Mouse (Mus musculus) lung, adult 2 months (tissue): Measurements from ENCODE around the gene Mreg. TPM values are rescaled to one million over a fixed set of nuclear protein-coding genes. Genes with fewer than 3 reads are reported as not detected.

Experiments
- DNase-seq: peaks from one replicate; pipeline ENCODE4 v3.0.0; 2022
- H3K4me1 ChIP-seq: fragments of 200-500 bp; 2 replicates; pipeline ENCODE4 v1.6.1; 2011; ENCODE audit warnings: low read length; ENCODE audit not compliant: control insufficient read depth, insufficient read depth
- H3K4me3 ChIP-seq: fragments of 200-500 bp; replicated peaks from 2 replicates; pipeline ENCODE3; 2011; ENCODE audit warnings: low read depth, mild to moderate bottlenecking, control low read depth, low read length; ENCODE audit errors: extremely low read depth
- CTCF ChIP-seq: fragments of 200-500 bp; IDR thresholded peaks from 2 replicates; pipeline ENCODE4 v1.5.1; 2011; ENCODE audit warnings: mild to moderate bottlenecking, low read length, control low read depth; ENCODE audit not compliant: insufficient read depth
- POLR2A ChIP-seq: fragments of 200-500 bp; IDR thresholded peaks from 2 replicates; pipeline ENCODE4 v1.6.1; 2011; ENCODE audit warnings: low read depth, mild to moderate bottlenecking, control low read depth, low read length, borderline replicate concordance; ENCODE audit errors: extremely low read depth
- WGBS: fragments of 180-500 bp; shearing (Covaris S2); methylation state at CpG from one replicate; pipeline ENCODE4 v1.1.7; 2018; 5-methylcytosine and 5-hydroxymethylcytosine counted together
- polyA plus RNA-seq: library from polyadenylated mRNA; depleted of rRNA; stranded (reverse); fragments of >200 nt; gene quantifications from 2 replicates; pipeline ENCODE4 v1.2.3, GENCODE M21; 2012

The Mreg gene
- polyA plus RNA-seq, 1 experiment: 6.2 TPM

DNA sequence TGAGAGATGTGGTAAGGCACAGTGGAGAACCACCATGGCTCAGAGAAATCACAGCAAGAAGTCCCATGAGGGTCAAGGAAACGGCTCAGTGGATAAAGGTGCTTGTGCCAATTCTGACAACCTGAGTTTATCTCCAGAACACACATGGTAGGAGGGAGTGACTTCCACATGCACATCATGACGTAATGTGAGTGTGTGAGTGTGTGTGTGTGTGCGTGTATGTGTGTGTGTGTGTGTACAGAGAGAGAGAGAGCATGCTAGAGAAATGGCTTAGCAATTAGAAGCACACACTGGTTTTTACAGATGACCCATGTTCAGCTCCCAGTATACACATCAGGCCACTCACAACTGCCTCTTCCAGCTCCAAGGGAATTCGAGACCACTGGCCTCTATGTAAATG, 3.1 kb upstream of the Mreg start:
- no peak for DNase-seq
- no peak for TF ChIP-seq POLR2A
- no peak for TF ChIP-seq CTCF
- WGBS: 71% methylated on average over 4 of the region's 4 CpGs
- H3K4me1 ChIP-seq: peaks cover 5% of the 10 kb centered on the region; the same call in 1 of the 2 replicates
- H3K4me3 ChIP-seq: no peak overlapping the region

DNA sequence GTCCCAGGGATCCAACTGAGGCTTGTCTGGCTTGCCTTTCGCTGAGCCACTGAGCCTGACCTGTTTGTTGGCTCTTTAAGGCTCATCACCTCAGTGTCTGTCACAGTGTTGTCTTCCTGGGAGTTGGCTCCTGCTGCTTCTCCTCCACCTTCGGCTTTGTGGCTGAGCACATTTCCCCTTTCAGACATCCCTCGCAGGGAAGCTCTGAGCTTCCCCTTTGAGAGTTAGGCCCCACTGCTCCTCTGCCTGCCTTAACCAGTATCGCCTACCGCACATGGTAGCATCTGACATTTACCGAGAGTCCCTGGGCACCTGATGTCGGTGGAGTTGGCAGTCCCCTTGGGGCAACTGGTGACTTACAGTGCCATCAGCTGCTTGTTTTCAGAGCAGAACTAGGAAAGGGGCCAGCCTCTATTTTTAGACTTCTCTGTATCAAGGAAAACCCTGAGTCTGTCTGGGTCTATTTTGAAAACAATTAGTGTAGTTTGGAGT, 2.4 kb upstream of the Mreg start:
- DNase-seq: no peak
- peaks cover 5% of the 10 kb centered on the region; the same call in 1 of the 2 replicates for H3K4me1 ChIP-seq
- H3K4me3 ChIP-seq: no peak overlapping the region
- TF ChIP-seq POLR2A (no peak), CTCF (no peak)
- whole genome bisulfite sequencing: 47% methylated on average over 7 of the region's 7 CpGs

DNA sequence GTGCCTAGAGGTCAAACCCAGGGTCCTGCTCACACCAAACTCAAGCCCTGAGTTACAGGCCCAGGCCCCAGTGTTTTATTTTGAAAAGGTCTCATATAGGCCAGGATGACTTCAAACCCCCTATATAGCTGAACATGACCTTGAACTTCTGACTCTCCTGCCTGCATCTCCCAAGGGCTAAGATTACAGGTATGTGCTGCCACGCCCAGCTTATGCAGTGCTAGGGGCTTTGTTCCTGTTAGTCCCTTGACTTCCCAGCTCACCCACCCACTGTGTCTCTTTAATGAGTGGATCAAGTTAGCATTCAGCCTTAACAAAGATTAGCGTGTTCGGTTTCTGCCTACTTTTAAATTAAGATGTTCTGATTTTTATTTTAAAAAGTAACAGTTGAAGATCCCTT, 1.8 kb upstream of the Mreg start:
- H3K4me3 ChIP-seq: no peak overlapping the region
- peaks cover 5% of the 10 kb centered on the region; the same call in 1 of the 2 replicates for H3K4me1 ChIP-seq
- TF ChIP-seq POLR2A: no peak
- no peak for TF ChIP-seq CTCF
- WGBS: 98% methylated on average over 3 of the region's 3 CpGs
- no peak for DNase-seq

DNA sequence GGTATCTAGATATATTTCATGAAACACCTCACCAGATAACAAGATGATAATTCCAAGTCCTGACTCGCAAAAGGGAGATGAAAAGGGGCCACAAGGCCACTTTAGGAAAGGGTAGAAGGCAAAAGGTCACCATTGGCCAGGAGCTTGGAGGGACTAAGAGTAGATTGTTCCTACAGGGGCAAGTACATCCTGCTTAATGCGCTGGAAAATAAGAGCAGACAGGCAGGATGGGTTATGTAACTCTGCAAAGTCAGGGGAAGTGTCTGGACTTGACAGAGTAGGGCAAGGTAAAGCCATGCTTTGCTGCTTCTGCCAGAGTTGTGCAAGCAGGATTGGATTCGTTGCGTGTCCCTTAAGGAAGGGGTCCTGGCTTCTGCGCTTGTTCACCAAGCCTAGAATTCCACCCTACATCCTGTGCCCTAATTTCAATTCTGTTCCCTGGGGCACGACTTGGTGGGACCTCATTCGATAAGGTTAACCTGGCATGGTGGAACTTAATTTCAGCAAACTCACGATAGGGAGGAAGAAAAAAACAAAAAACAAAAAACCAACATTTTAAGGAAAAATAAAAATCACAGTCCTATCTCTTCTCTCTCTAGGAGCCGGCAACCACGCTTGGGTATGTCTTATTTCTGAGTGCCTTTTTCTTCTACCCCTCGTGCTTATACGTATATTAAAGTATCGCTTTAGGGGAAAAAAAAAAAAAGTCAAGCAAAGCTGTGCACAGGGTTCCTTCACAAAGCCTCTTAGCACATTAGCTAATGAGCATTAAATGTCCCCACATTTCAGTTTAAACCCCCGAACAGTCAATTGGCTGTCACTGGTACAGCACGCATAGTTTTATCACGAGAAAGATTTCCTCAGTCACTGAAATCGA, 1.1 kb downstream of the Mreg start:
- DNase-seq: no peak
- no peak for TF ChIP-seq CTCF
- TF ChIP-seq POLR2A: no peak
- peaks cover 5% of the 10 kb centered on the region; the same call in 1 of the 2 replicates for H3K4me1 ChIP-seq
- 22% methylated on average over 17 of the region's 17 CpGs for WGBS
- H3K4me3 ChIP-seq: no peak overlapping the region

DNA sequence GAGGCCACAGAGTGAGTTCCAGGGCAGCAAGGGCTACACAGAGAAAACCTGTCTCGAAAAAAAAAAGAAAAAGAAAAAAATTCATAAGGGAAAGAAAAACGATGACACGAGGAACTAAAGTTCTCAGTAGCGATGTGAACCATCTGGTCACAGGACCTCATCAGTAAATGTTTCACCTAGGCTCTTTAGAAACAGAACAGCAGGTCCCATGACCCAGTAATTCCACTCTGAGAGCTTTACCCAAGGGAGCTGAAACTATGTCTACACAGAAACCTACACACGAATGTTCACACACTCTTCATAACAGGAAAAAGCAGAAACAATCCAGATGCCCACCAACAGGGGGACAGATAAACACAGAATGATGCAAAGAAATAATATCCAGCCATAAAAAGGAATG, 4.0 kb downstream of the Mreg start:
- peaks cover 5% of the 10 kb centered on the region; the same call in 1 of the 2 replicates for H3K4me1 ChIP-seq
- no peak for DNase-seq
- no peak for TF ChIP-seq CTCF
- H3K4me3 ChIP-seq: no peak overlapping the region
- 80% methylated on average over 5 of the region's 5 CpGs for WGBS

DNA sequence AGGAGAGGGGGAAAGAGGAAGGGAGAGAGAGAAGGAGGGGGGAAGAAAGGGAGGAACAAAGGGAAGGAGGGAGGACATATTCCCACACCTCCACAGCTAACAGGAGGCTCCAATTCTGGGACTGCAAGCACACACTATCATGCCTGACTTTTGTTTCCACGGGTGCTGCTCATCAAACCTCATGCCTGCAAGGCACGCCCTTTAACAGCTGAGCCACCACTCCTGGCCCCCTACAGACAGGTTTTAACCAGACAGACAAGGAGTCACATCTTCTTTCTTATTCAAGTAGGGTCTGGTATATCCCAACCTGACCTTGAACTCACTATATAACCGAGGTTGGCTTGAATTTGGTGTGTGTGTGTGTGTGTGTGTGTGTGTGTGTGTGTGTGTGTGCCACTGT, 7.0 kb downstream of the Mreg start:
- no peak overlapping the region for H3K4me3 ChIP-seq
- 61% methylated on average over 3 of the region's 3 CpGs for WGBS
- no peak for DNase-seq
- no peak for TF ChIP-seq CTCF
- no peak for TF ChIP-seq POLR2A
- H3K4me1 ChIP-seq: no peaks in the 10 kb centered on the region

DNA sequence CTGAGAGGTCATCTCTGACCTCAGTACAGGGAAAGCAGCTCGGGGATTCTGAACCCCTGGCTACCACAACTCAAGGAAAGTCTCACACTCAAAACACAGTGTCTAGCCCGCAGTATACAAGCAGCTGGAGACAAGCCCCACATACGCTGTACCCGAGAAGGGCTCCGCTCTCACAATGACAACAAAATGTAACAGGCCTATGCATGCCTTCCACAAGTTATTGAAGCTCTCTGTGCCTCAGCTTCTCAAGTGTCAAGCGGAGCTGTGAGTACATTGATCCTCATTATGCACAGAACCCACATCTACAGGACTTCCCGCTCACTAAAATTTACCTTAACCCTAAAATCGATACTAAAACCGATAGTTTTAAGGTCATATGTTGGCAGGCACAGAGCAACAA, 8.9 kb downstream of the Mreg start:
- no peak overlapping the region for H3K4me3 ChIP-seq
- WGBS: 84% methylated on average over 9 of the region's 9 CpGs
- no peaks in the 10 kb centered on the region for H3K4me1 ChIP-seq
- DNase-seq: no peak
- TF ChIP-seq POLR2A: no peak
- no peak for TF ChIP-seq CTCF

DNA sequence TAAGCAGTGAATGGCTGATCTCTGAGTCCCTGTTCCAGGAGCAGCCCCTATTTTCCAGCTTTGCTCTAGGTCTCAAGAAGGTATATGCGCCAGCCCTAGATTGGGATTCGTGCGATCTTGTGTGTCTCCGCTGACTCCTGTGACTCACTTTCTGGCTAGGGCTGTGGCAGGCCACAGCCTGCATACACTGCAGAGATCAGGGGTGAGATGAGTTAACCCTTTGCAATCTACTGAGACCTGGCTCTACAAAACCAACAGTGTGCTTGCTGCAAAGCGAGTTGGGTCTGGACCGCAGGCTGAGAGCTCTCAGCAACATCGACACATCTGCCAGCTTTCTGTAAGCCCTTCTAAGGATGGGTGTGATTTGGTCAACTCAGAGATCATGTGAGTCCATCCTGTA, 9.4 kb downstream of the Mreg start:
- 85% methylated on average over 7 of the region's 7 CpGs for WGBS
- no peak for DNase-seq
- Histone ChIP-seq H3K4me1 (no peaks in the 10 kb centered on the region), H3K4me3 (no peak overlapping the region)
- no peak for TF ChIP-seq CTCF
- TF ChIP-seq POLR2A: no peak

DNA sequence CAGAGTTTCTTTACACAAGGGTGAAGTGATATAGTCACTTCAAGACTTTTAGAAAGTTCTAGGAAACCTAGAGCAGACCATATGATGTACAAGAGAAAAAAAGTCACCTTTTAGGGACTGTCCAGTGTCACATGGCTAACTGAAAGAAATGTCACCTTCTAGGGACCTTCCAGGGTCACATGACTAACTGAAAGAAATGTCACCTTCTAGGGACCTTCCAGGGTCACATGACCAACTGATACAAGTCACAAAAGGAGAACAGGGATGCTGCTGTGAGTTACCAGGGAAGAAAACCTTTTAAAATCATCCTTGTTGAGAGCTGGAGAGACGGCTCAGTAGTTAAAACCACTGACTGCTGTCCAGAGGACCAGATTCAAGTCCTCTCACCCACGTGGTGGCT, 10.0 kb downstream of the Mreg start:
- WGBS: 68% methylated on average over 2 of the region's 2 CpGs
- H3K4me1 ChIP-seq: no peaks in the 10 kb centered on the region
- no peak for TF ChIP-seq POLR2A
- TF ChIP-seq CTCF: no peak

DNA sequence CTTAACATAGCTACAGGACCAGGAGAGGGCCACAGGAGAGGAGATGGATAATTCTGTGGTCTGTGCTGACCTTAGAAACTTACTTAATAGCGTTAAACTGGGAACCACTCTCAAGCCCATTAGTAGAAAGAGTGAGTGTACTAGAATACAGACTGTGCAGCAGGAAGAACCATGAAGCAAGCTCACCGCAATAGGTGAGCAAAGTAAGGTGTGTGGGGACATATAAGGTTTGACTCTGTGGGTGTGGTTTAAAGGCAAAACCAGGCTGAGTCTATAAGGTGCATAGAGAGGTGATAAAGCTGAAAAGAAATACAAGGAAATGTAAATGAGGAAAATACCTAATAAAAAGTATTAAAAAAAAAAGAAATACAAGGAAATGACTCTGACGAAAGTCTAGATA, 11.0 kb downstream of the Mreg start:
- no peak for DNase-seq
- Histone ChIP-seq H3K4me3 (no peak overlapping the region), H3K4me1 (no peaks in the 10 kb centered on the region)
- TF ChIP-seq POLR2A: no peak
- TF ChIP-seq CTCF: no peak
- 86% methylated on average over 3 of the region's 3 CpGs for WGBS

More for the DNA sequence above, 10.0 kb downstream of the Mreg start:
- no peak overlapping the region for H3K4me3 ChIP-seq
- DNase-seq: no peak
